Mouse (Mus musculus): ENCODE measurements around the gene Rsf1.

GRCm38 (mm10) chr7:97629351-97629750, 49.7 kb downstream of the Rsf1 start:
- TF ChIP-seq CTCF (IDR thresholded peaks at IDR 0.05; ENCODE audit: low read depth) (no peak), EP300 (IDR thresholded peaks at IDR 0.05; ENCODE audit: low read depth) (no peak)
